Mouse (Mus musculus) layer of hippocampus, postnatal 36 days (tissue): ENCODE measurements around the gene Greb1. TPM values are rescaled to one million over a fixed set of nuclear protein-coding genes. Genes with fewer than 3 reads are reported as not detected.

Source experiments
- DNase-seq, 2 experiments: peaks; one replicate each; pipeline ENCODE4 v3.0.0; 2022
- total RNA-seq, 2 experiments: library from RNA; stranded (reverse); gene quantifications; 2 replicates each; pipeline ENCODE4 v1.2.3; 2021

The Greb1 gene
- total RNA-seq, 2 experiments from 2014 or later, result 0.61 to 0.72 TPM

GRCm38 (mm10) chr12:16694783-16695182 is 105.9 kb downstream of the Greb1 start:
- no peak for DNase-seq

GRCm38 (mm10) chr12:16690631-16691030 is 110.1 kb downstream of the Greb1 start:
- no peak for DNase-seq

GRCm38 (mm10) chr12:16672246-16672645 is 128.4 kb downstream of the Greb1 start:
- no peak for DNase-seq

GRCm38 (mm10) chr12:16669176-16669575 is 131.5 kb downstream of the Greb1 start:
- DNase-seq, result no peak

- no peak for DNase-seq
Observed at GRCm38 (mm10) chr12:16665022-16665421, 135.7 kb downstream of the Greb1 start.

- DNase-seq, result no peak
Observed at GRCm38 (mm10) chr12:16662955-16663585, 137.6 kb downstream of the Greb1 start.

- no peak for DNase-seq
Observed at GRCm38 (mm10) chr12:16661936-16662335, 138.8 kb downstream of the Greb1 start.

- DNase-seq, result no peak
Observed at GRCm38 (mm10) chr12:16661459-16661858, 139.2 kb downstream of the Greb1 start.

GRCm38 (mm10) chr12:16656906-16657875 is 143.5 kb downstream of the Greb1 start:
- peak; percentile 38 to 42 for DNase-seq

GRCm38 (mm10) chr12:16655604-16656003 is 145.1 kb downstream of the Greb1 start:
- DNase-seq, result no peak

GRCm38 (mm10) chr12:16653332-16654093 is 147.2 kb downstream of the Greb1 start, which contains the start of gene Ntsr2:
Gene Ntsr2 (plus strand): TSS chr12:16653382.
- peak; percentile 68 to 76 for DNase-seq

GRCm38 (mm10) chr12:16649819-16650218 is 150.9 kb downstream of the Greb1 start:
- DNase-seq, result no peak

- DNase-seq, result no peak
Observed at GRCm38 (mm10) chr12:16648273-16648672, 152.4 kb downstream of the Greb1 start.

- DNase-seq, result no peak
Observed at GRCm38 (mm10) chr12:16646780-16647409, 153.8 kb downstream of the Greb1 start.

- no peak for DNase-seq
Observed at GRCm38 (mm10) chr12:16644698-16645097, 156.0 kb downstream of the Greb1 start.

GRCm38 (mm10) chr12:16643508-16644345 is 157.0 kb downstream of the Greb1 start:
- DNase-seq, result peak; percentile 50 to 59

GRCm38 (mm10) chr12:16642000-16642399 is 158.7 kb downstream of the Greb1 start:
- DNase-seq, result no peak

GRCm38 (mm10) chr12:16640075-16640474 is 160.6 kb downstream of the Greb1 start:
- no peak for DNase-seq

- no peak for DNase-seq
Observed at GRCm38 (mm10) chr12:16639078-16639771, 161.5 kb downstream of the Greb1 start.

GRCm38 (mm10) chr12:16635816-16636215 is 164.9 kb downstream of the Greb1 start:
- DNase-seq, result no peak
